Mouse (Mus musculus) layer of hippocampus, adult 8-10 months (tissue): ENCODE data around the gene 2700081O15Rik. TPM values are rescaled to one million over a fixed set of nuclear protein-coding genes. Genes with fewer than 3 reads are reported as not detected.

Experiments
- microRNA-seq, 2 experiments: library from miRNA; unstranded; fragments of <30 nt; microRNA quantifications; one replicate each; pipeline ENCODE4 v1.2.0; 2022
- total RNA-seq, 4 experiments: library from RNA; stranded (reverse); gene quantifications; 2 replicates each; pipeline ENCODE4 v1.2.4; 2022

Gene 2700081O15Rik
- total RNA-seq, 4 experiments from 2014 or later: 37.1 to 44.0 (median 40.6) TPM

Small RNA genes within 50 kb of the gene (microRNA-seq; reads per million reads assigned to microRNA genes)
- gene Mir6991: 0 to 0.25 reads per million in 2 experiments

Other genes starting within 250 kb of the 2700081O15Rik start
- gene Otub1, start 211.3 kb upstream of the 2700081O15Rik start, total RNA-seq: 100 to 1,000 TPM; 277 to 297 (median 291) TPM
- gene Cox8a, start 200.0 kb upstream of the 2700081O15Rik start, total RNA-seq: 1,000 to 10,000 TPM; 1,017 to 1,089 (median 1,062) TPM
- gene Naa40, start 176.4 kb upstream of the 2700081O15Rik start, total RNA-seq: 10 to 100 TPM; 34.6 to 44.2 (median 36.6) TPM
- gene Rcor2, start 150.3 kb upstream of the 2700081O15Rik start, total RNA-seq: 10 to 100 TPM; 12.7 to 17.0 (median 14.6) TPM
- gene Mark2, start 75.8 kb upstream of the 2700081O15Rik start, total RNA-seq: 100 to 1,000 TPM; 101 to 135 (median 120) TPM
- 10 to 100 TPM; 31.8 to 36.3 (median 33.9) TPM for gene Spindoc, start 34.6 kb upstream of the 2700081O15Rik start, total RNA-seq
- 100 to 1,000 TPM; 723 to 801 (median 747) TPM for gene Rtn3, start 65.7 kb downstream of the 2700081O15Rik start, total RNA-seq
- 10 to 100 TPM; 24.8 to 27.1 (median 26.2) TPM for gene Atl3, start 76.4 kb downstream of the 2700081O15Rik start, total RNA-seq
- 10 to 100 TPM; 40.1 to 48.2 (median 43.3) TPM for gene Pla2g16, start 139.8 kb downstream of the 2700081O15Rik start, total RNA-seq
- under 1 TPM; 0.22 to 0.63 (median 0.38) TPM for gene Lgals12, start 189.6 kb downstream of the 2700081O15Rik start, total RNA-seq
- under 1 TPM in 1 of 4 experiments, not detected in 3; 0.55 TPM for gene Hrasls5, start 194.9 kb downstream of the 2700081O15Rik start, total RNA-seq